Mouse (Mus musculus): Measurements from ENCODE around the gene Msx3. TPM values are rescaled to one million over a fixed set of nuclear protein-coding genes. Genes with fewer than 3 reads are reported as not detected.

Msx3 gene
- polyA plus RNA-seq (2017; shearing (Covaris generic)), result not detected

GRCm38 (mm10) chr7:140048361-140049114 lies at the start of gene Msx3:
Msx3 (minus strand) TSS chr7:140049089.

GRCm38 (mm10) chr7:140092924-140093528 lies 44.1 kb upstream of the Msx3 start, which contains the start of gene Prap1:
Prap1 (plus strand) TSS chr7:140093395.

DNA sequence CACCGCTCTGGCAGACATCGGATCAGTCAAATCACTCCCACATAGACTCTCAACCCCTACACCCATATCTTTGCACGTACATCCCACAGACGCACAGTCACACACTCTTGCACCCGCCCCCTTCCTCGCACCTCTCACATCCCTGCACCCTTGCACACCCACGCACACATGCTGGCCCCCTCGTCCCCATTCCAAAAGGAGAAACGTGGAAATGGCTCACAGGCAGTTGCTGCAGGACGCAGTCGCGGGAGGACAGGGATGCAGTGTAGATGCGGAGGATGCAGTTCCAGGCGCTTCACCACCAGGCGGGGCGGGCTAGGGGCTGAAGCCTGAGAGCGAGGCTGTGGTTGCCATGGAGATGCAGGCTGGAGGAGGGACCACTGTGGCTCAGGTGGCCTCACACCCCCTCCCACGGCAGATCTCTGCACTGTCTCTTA lies 33.4 kb upstream of the Msx3 start, which contains the start of gene Caly:
Caly (minus strand) TSS at position 307 of the 437 bp plus-strand sequence.

GRCm38 (mm10) chr7:140036281-140037170 lies 12.4 kb downstream of the Msx3 start, which contains the start of the genes Zfp511 and Tubgcp2:
Zfp511 (plus strand) TSS chr7:140036391.
Tubgcp2 (minus strand) TSS chr7:140036669.

Other genes with a start within 250 kb of the Msx3 start
- not detected for gene Adgra1, start 214.9 kb downstream of the Msx3 start, polyA plus RNA-seq (2017; shearing (Covaris generic))
- not detected for gene Kndc1, start 154.4 kb downstream of the Msx3 start, polyA plus RNA-seq (2017; shearing (Covaris generic))
- 0.37 TPM for gene Utf1, start 105.3 kb downstream of the Msx3 start, polyA plus RNA-seq (2017; shearing (Covaris generic))
- gene 6430531B16Rik, start 70.3 kb downstream of the Msx3 start, polyA plus RNA-seq (2017; shearing (Covaris generic)), result not detected
- 0.21 TPM for gene Adam8, start 56.5 kb downstream of the Msx3 start, polyA plus RNA-seq (2017; shearing (Covaris generic))
- 42.6 TPM for gene Zfp511, start 12.7 kb downstream of the Msx3 start, polyA plus RNA-seq (2017; shearing (Covaris generic))
- gene Tubgcp2, start 12.4 kb downstream of the Msx3 start, polyA plus RNA-seq (2017; shearing (Covaris generic)), result 29.9 TPM
- gene Caly, start 33.5 kb upstream of the Msx3 start, polyA plus RNA-seq (2017; shearing (Covaris generic)), result not detected
- not detected for gene Prap1, start 44.3 kb upstream of the Msx3 start, polyA plus RNA-seq (2017; shearing (Covaris generic))
- 2.6 TPM for gene Fuom, start 53.4 kb upstream of the Msx3 start, polyA plus RNA-seq (2017; shearing (Covaris generic))
- gene Paox, start 66.7 kb upstream of the Msx3 start, polyA plus RNA-seq (2017; shearing (Covaris generic)), result 6.3 TPM
- gene Echs1, start 67.4 kb upstream of the Msx3 start, polyA plus RNA-seq (2017; shearing (Covaris generic)), result 32.1 TPM
- gene Mtg1, start 88.5 kb upstream of the Msx3 start, polyA plus RNA-seq (2017; shearing (Covaris generic)), result 20.7 TPM
- gene Sprn, start 105.8 kb upstream of the Msx3 start, polyA plus RNA-seq (2017; shearing (Covaris generic)), result not detected
- not detected for gene Olfr522, start 115.7 kb upstream of the Msx3 start, polyA plus RNA-seq (2017; shearing (Covaris generic))
- not detected for gene Olfr523, start 124.1 kb upstream of the Msx3 start, polyA plus RNA-seq (2017; shearing (Covaris generic))
- gene Olfr524, start 156.9 kb upstream of the Msx3 start, polyA plus RNA-seq (2017; shearing (Covaris generic)), result not detected
- not detected for gene Cd163l1, start 169.2 kb upstream of the Msx3 start, polyA plus RNA-seq (2017; shearing (Covaris generic))
- not detected for gene 5830411N06Rik, start 198.2 kb upstream of the Msx3 start, polyA plus RNA-seq (2017; shearing (Covaris generic))